Mouse (Mus musculus): Measurements from ENCODE around the gene Nmt2.

Gene Nmt2

GRCm38 (mm10) chr2:3327351-3327750, 43.3 kb downstream of the Nmt2 start:
- DNase-seq (ENCODE audit: low spot score): peak; percentile 42

GRCm38 (mm10) chr2:3331071-3331703, 47.2 kb downstream of the Nmt2 start:
- DNase-seq (ENCODE audit: low spot score): no peak

- no peak for DNase-seq (ENCODE audit: low spot score)
Measured at GRCm38 (mm10) chr2:3332056-3332455, 48.0 kb downstream of the Nmt2 start.

GRCm38 (mm10) chr2:3332484-3333242, 48.7 kb downstream of the Nmt2 start, which contains the start of gene Rpp38:
Gene Rpp38 (minus strand): TSS chr2:3332643.
- DNase-seq (ENCODE audit: low spot score): peak; percentile 97

- no peak for DNase-seq (ENCODE audit: low spot score)
Measured at GRCm38 (mm10) chr2:3333761-3334160, 49.7 kb downstream of the Nmt2 start.

- peak; percentile 43 for DNase-seq (ENCODE audit: low spot score)
Measured at GRCm38 (mm10) chr2:3335611-3336301, 51.7 kb downstream of the Nmt2 start, which contains the start of gene Acbd7. Gene Acbd7 (plus strand): TSS chr2:3336168.

- no peak for DNase-seq (ENCODE audit: low spot score)
Measured at GRCm38 (mm10) chr2:3348422-3348821, 64.4 kb downstream of the Nmt2 start.

- DNase-seq (ENCODE audit: low spot score): no peak
Measured at GRCm38 (mm10) chr2:3348919-3349318, 64.9 kb downstream of the Nmt2 start.

- DNase-seq (ENCODE audit: low spot score): no peak
Measured at GRCm38 (mm10) chr2:3353160-3353559, 69.1 kb downstream of the Nmt2 start.

- no peak for DNase-seq (ENCODE audit: low spot score)
Measured at GRCm38 (mm10) chr2:3355793-3356192, 71.8 kb downstream of the Nmt2 start.

- DNase-seq (ENCODE audit: low spot score): no peak
Measured at GRCm38 (mm10) chr2:3356311-3356710, 72.3 kb downstream of the Nmt2 start.

- no peak for DNase-seq (ENCODE audit: low spot score)
Measured at GRCm38 (mm10) chr2:3357887-3358286, 73.9 kb downstream of the Nmt2 start.

GRCm38 (mm10) chr2:3361067-3361466, 77.1 kb downstream of the Nmt2 start:
- no peak for DNase-seq (ENCODE audit: low spot score)

GRCm38 (mm10) chr2:3365127-3365526, 81.1 kb downstream of the Nmt2 start:
- DNase-seq (ENCODE audit: low spot score): no peak
